Mouse (Mus musculus): Measurements from ENCODE around the gene Chit1. TPM values are rescaled to one million over a fixed set of nuclear protein-coding genes. Genes with fewer than 3 reads are reported as not detected.

The Chit1 gene
- polyA plus RNA-seq, 1 experiment from 2014 or later: 1.4 TPM

Other genes starting within 250 kb of the Chit1 start
- gene Optc, start 203.2 kb upstream of the Chit1 start, polyA plus RNA-seq (2014; fragmentation: Nextera tagmentation; extraction: Ambion mirVana): 1.7 and 2.9 TPM in 2 replicates
- gene Prelp, start 189.8 kb upstream of the Chit1 start, polyA plus RNA-seq (2014; fragmentation: Nextera tagmentation; extraction: Ambion mirVana): 8.0 and 10.2 TPM in 2 replicates
- 0.23 and 13.8 TPM in 2 replicates for gene Fmod, start 74.0 kb upstream of the Chit1 start, polyA plus RNA-seq (2014; fragmentation: Nextera tagmentation; extraction: Ambion mirVana)
- gene Btg2, start 32.1 kb upstream of the Chit1 start, polyA plus RNA-seq (2014; fragmentation: Nextera tagmentation; extraction: Ambion mirVana): 22.4 and 26.9 TPM in 2 replicates
- gene Chil1, start 70.9 kb downstream of the Chit1 start, polyA plus RNA-seq (2014; fragmentation: Nextera tagmentation; extraction: Ambion mirVana): 2.1 and 2.7 TPM in 2 replicates
- gene Mybph, start 82.2 kb downstream of the Chit1 start, polyA plus RNA-seq (2014; fragmentation: Nextera tagmentation; extraction: Ambion mirVana): 0.33 and 0.35 TPM in 2 replicates
- gene Adora1, start 124.2 kb downstream of the Chit1 start, polyA plus RNA-seq (2014; fragmentation: Nextera tagmentation; extraction: Ambion mirVana): 12.2 and 14.0 TPM in 2 replicates
- gene Myog, start 178.7 kb downstream of the Chit1 start, polyA plus RNA-seq (2014; fragmentation: Nextera tagmentation; extraction: Ambion mirVana): 0.76 and 0.80 TPM in 2 replicates
- gene Ppfia4, start 221.7 kb downstream of the Chit1 start, polyA plus RNA-seq (2014; fragmentation: Nextera tagmentation; extraction: Ambion mirVana): 22.4 and 24.2 TPM in 2 replicates